Comparison of ENCODE assay signal across 10 mouse cellular contexts in genomic region chr16:34493914-34494313, GRCm38 (mm10).
DNase-seq lines count a peak whose midpoint lies in the region; ATAC-seq and TF ChIP-seq lines count a peak whose summit lies in the region.
"Had no signal": no experiment of that assay in that cellular context is flagged by ENCODE, and none has a peak within 500 bp of the region (broad histone marks: within the 10 kb centered on the region; RNA-seq: fewer than 3 reads in every experiment).

No protein-coding gene starts in this region.

- TF ChIP-seq POLR2A in lung, adult 2 months (IDR thresholded peaks at IDR 0.05; ENCODE audit: borderline replicate concordance, extremely low read depth, low read depth, low read length): no peak

- peak overlapping the region; percentile 27; the same call in 1 of the 2 replicates for H3K27ac ChIP-seq in limb, embryonic 15.5 days
- no peak overlapping the region for H3K27ac ChIP-seq in hindbrain, embryonic 12.5 days
- H3K27ac ChIP-seq: embryonic facial prominence, embryonic 15.5 days had no signal

- 20% methylated on average over 3 of the region's 3 CpGs for WGBS in lung, adult 2 months
- 22% methylated on average over 3 of the region's 3 CpGs for WGBS in limb, embryonic 15.5 days
- 56% methylated on average over 3 of the region's 3 CpGs for WGBS in hindbrain, embryonic 12.5 days

- 0 out of 2 replicates have a peak overlapping the region, but pooled peaks have one; percentile 5 for H3K4me2 ChIP-seq in limb, embryonic 15.5 days
- no peak overlapping the region for H3K4me2 ChIP-seq in hindbrain, embryonic 12.5 days (replicated peaks)
- H3K4me2 ChIP-seq: embryonic facial prominence, embryonic 15.5 days had no signal

- H3K9ac ChIP-seq in limb, embryonic 15.5 days: no peak overlapping the region
- no peak overlapping the region for H3K9ac ChIP-seq in hindbrain, embryonic 12.5 days
- H3K9ac ChIP-seq: embryonic facial prominence, embryonic 15.5 days; liver, postnatal 0 days had no signal

- no peak for TF ChIP-seq CTCF in lung, adult 2 months (IDR thresholded peaks at IDR 0.05; ENCODE audit: insufficient read depth, low read length)

- H3K4me3 ChIP-seq in lung, adult 2 months (replicated peaks; ENCODE audit: extremely low read depth, low read depth, low read length): no peak overlapping the region
- H3K4me3 ChIP-seq in limb, embryonic 15.5 days: no peak overlapping the region
- no peak overlapping the region for H3K4me3 ChIP-seq in hindbrain, embryonic 12.5 days
- H3K4me3 ChIP-seq: embryonic facial prominence, embryonic 15.5 days had no signal

- no peaks in the 10 kb centered on the region for H3K27me3 ChIP-seq in limb, embryonic 15.5 days
- H3K27me3 ChIP-seq in hindbrain, embryonic 12.5 days: no peaks in the 10 kb centered on the region
- H3K27me3 ChIP-seq: embryonic facial prominence, embryonic 15.5 days had no signal

- H3K36me3 ChIP-seq in limb, embryonic 15.5 days: no peaks in the 10 kb centered on the region
- H3K36me3 ChIP-seq in hindbrain, embryonic 12.5 days: no peaks in the 10 kb centered on the region
- H3K36me3 ChIP-seq: embryonic facial prominence, embryonic 15.5 days had no signal

- no peaks in the 10 kb centered on the region for H3K9me3 ChIP-seq in limb, embryonic 15.5 days
- H3K9me3 ChIP-seq in hindbrain, embryonic 12.5 days (replicated peaks): 0 out of 2 replicates have a peak, but pooled peaks cover 3% of the 10 kb centered on the region
- H3K9me3 ChIP-seq: embryonic facial prominence, embryonic 15.5 days had no signal

- peak; percentile 30; the same call in 1 of the 2 replicates for ATAC-seq in limb, embryonic 15.5 days (ENCODE audit: insufficient number of reproducible peaks, low FRiP score, low TSS enrichment, low read depth)
- no peak for ATAC-seq in hindbrain, embryonic 12.5 days (ENCODE audit: low FRiP score)
- ATAC-seq: liver, postnatal 0 days had no signal

- peaks cover 10% of the 10 kb centered on the region for H3K4me1 ChIP-seq in lung, adult 2 months (ENCODE audit: control insufficient read depth, insufficient read depth, low read length)
- peaks cover 25% of the 10 kb centered on the region for H3K4me1 ChIP-seq in limb, embryonic 15.5 days
- H3K4me1 ChIP-seq in hindbrain, embryonic 12.5 days: peaks cover 31% of the 10 kb centered on the region

- peak; percentile 27 to 58 for DNase-seq in lung, adult 18-20 months
- DNase-seq in lung, adult 2 months: no peak
- peak; percentile 57 to 61 for DNase-seq in heart, postnatal 10 days
- no peak for DNase-seq in cerebellum, postnatal 25 days
- no peak for DNase-seq in natural killer cell, adult 2 months (ENCODE audit: low spot score in 2 of 2)
- DNase-seq: liver, postnatal 0 days; right cerebral cortex, postnatal 4 days had no signal

- intact Hi-C loops in heart, postnatal 10 days (cut with DNase I): no loop called here

Comparison
In these comparisons a context has a peak if more than half of its experiments do, and no peak if none do; other contexts are left out.
1. DNase-seq: peak in lung, adult 18-20 months (2 of 2) and heart, postnatal 10 days (2 of 2); none in lung, adult 2 months (single experiment), cerebellum, postnatal 25 days (0 of 2) and natural killer cell, adult 2 months (0 of 2).